22 mouse cellular contexts compared by ENCODE assay signal in the genomic region with DNA sequence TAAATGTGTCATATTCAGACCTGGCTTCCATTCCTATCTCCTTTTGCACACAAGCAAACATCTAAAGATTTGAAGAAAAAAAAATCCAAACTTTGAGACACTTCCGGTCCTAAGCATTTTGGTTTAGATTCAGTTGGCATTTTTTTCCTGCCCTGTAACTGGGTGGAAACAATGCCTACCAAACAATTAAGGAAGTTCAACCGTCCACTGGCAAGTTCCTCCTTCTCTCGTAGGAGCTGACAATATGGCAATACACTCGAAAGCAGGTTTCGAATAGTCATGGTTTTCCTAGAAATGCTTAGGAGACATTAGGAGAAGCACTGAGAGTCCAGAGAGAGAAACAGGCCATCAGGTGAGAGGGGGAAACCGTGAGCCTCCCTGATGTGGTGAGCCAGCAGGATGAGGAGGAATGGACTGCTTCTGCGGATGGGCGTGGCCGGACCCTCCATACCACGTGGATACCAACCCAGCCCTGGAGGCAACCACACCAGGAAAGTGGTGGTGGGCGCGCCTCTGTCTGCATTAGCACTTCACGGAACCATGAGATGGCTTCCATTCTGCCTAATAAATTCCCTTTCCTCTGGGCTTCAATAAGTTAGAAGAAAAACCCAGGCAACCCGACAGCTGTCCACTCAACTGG. TPM values are rescaled to one million over a fixed set of nuclear protein-coding genes. Genes with fewer than 3 reads are reported as not detected.
DNase-seq lines count a peak whose midpoint lies in the region; ATAC-seq and TF ChIP-seq lines count a peak whose summit lies in the region.
"Had no signal": no experiment of that assay in that cellular context is flagged by ENCODE, and none has a peak within 500 bp of the region (broad histone marks: within the 10 kb centered on the region; RNA-seq: fewer than 3 reads in every experiment).

No protein-coding gene starts in this region.

- intact Hi-C loops in heart, postnatal 36 days (cut with DNase I), result no loop called here

- H3K27ac ChIP-seq in ES-E14 (ENCODE audit: insufficient read depth, low read depth, low read length, poor library complexity, severe bottlenecking), result peak overlapping the region; percentile 6; the same call in 1 of the 2 replicates
- H3K27ac ChIP-seq in liver, embryonic 11.5 days (ENCODE audit: low read depth, low read length), result no peak overlapping the region
- H3K27ac ChIP-seq: forebrain, embryonic 10.5 days; limb, embryonic 15.5 days; midbrain, embryonic 13.5 days; neural tube, embryonic 15.5 days had no signal

- no peaks in the 10 kb centered on the region for H3K27me3 ChIP-seq in liver, embryonic 11.5 days (replicated peaks; ENCODE audit: control insufficient read depth, insufficient read depth, low read length)
- H3K27me3 ChIP-seq: CH12.LX; limb, embryonic 15.5 days; midbrain, embryonic 13.5 days; neural tube, embryonic 15.5 days had no signal

- no peaks in the 10 kb centered on the region for H3K36me3 ChIP-seq in ES-E14 (ENCODE audit: control insufficient read depth, insufficient read depth, low read length, poor library complexity, severe bottlenecking)
- H3K36me3 ChIP-seq in liver, embryonic 11.5 days (ENCODE audit: control insufficient read depth, insufficient read depth, low read length), result no peaks in the 10 kb centered on the region
- H3K36me3 ChIP-seq: neural tube, embryonic 15.5 days had no signal

- no peak for ATAC-seq in liver, embryonic 11.5 days (replicated peaks; ENCODE audit: low FRiP score)
- ATAC-seq in megakaryocyte, adult 5-6 weeks (ENCODE audit: poor library complexity, severe bottlenecking), result peak; percentile 88
- ATAC-seq in inflammation-experienced regulatory T-cells, adult 6 months, result no peak
- ATAC-seq: hindbrain, embryonic 16.5 days; midbrain, embryonic 13.5 days had no signal

- H3K4me3 ChIP-seq in ES-E14 (ENCODE audit: insufficient read depth in 1 of 2, low read depth in 1 of 2, low read length in 2 of 2, poor library complexity in 1 of 2, severe bottlenecking in 1 of 2), result no peak overlapping the region
- no peak overlapping the region for H3K4me3 ChIP-seq in liver, embryonic 11.5 days (ENCODE audit: low read depth, low read length)
- H3K4me3 ChIP-seq: forebrain, embryonic 10.5 days; limb, embryonic 15.5 days; midbrain, embryonic 13.5 days; myocyte; neural tube, embryonic 15.5 days had no signal

- H3K4me2 ChIP-seq in liver, embryonic 11.5 days, result peak overlapping the region; percentile 28; the same call in 1 of the 2 replicates
- H3K4me2 ChIP-seq: limb, embryonic 15.5 days; midbrain, embryonic 13.5 days; neural tube, embryonic 15.5 days had no signal

- 53% methylated on average over 14 of the region's 14 CpGs for WGBS in liver, embryonic 11.5 days

- H3K4me1 ChIP-seq in ES-E14 (ENCODE audit: control insufficient read depth in 2 of 2, insufficient read depth in 2 of 2, low read length in 2 of 2, poor library complexity in 1 of 2), result peaks cover 2 to 11% of the 10 kb centered on the region in 2 experiments; a peak in 3 of 4 replicates
- peaks cover 7% of the 10 kb centered on the region; the same call in 1 of the 2 replicates for H3K4me1 ChIP-seq in liver, embryonic 11.5 days (replicated peaks; ENCODE audit: control insufficient read depth, insufficient read depth, low read length)

- in situ Hi-C loops in ES-E14 (cut with MboI; ENCODE audit: low sequenced_read_pairs in 2 of 2, unreplicated experiment in 2 of 2), result no loop called here

- peak; percentile 94 for DNase-seq in heart, adult 11 months
- DNase-seq in heart, postnatal 36 days, result no peak
- no peak for DNase-seq in ES-E14 (ENCODE audit: low read depth, low spot score)
- no peak for DNase-seq in liver, embryonic 11.5 days (ENCODE audit: low spot score)
- no peak for DNase-seq in cerebellum, postnatal 36 days
- DNase-seq in kidney, postnatal 36 days, result no peak
- DNase-seq: adrenal gland, postnatal 14 days; cerebellum, adult 2 months; gastrocnemius, postnatal 36 days; kidney, adult 2 months; kidney, postnatal 14 days; lung, postnatal 14 days; thymus, adult 18-20 months had no signal

- H3K9ac ChIP-seq in ES-E14 (ENCODE audit: insufficient read depth, low read depth, low read length, poor library complexity, severe bottlenecking), result no peak overlapping the region
- no peak overlapping the region for H3K9ac ChIP-seq in liver, embryonic 11.5 days (ENCODE audit: low read depth, low read length)
- H3K9ac ChIP-seq: limb, embryonic 15.5 days; midbrain, embryonic 13.5 days; neural tube, embryonic 15.5 days had no signal

- no peaks in the 10 kb centered on the region for H3K9me3 ChIP-seq in ES-E14 (ENCODE audit: control insufficient read depth, insufficient read depth, low read depth, low read length)
- H3K9me3 ChIP-seq in liver, embryonic 11.5 days (ENCODE audit: control insufficient read depth, low read length), result no peaks in the 10 kb centered on the region
- H3K9me3 ChIP-seq: limb, embryonic 15.5 days; midbrain, embryonic 13.5 days; neural tube, embryonic 15.5 days had no signal

TF ChIP-seq in ES-E14, 5 proteins besides CTCF, POLR2A, EP300 and RAD21:
- TF ChIP-seq ZNF384 (IDR thresholded peaks at IDR 0.05; ENCODE audit: low read depth, low read length), result no peak
- no peak for TF ChIP-seq HCFC1 (IDR thresholded peaks at IDR 0.05; ENCODE audit: borderline replicate concordance, insufficient read depth, low read length)
- no peak for TF ChIP-seq CHD2 (IDR thresholded peaks at IDR 0.05; ENCODE audit: low read depth, low read length)
- no peak for TF ChIP-seq ZC3H11A (IDR thresholded peaks at IDR 0.05; ENCODE audit: borderline replicate concordance, low read depth, low read length)
- no peak for TF ChIP-seq MAFK (IDR thresholded peaks at IDR 0.05; ENCODE audit: insufficient read depth, low read depth, low read length)
TF ChIP-seq in ES-E14: peak in this region for 0.

RNA-seq across cellular contexts. Expression of a gene that starts 24.6 kb away (rescaled TPM):
- total RNA-seq in heart, postnatal 36 days (2021), result 100 to 1,000 TPM; 109 to 112 TPM
- 23.6 and 27.4 TPM in 2 replicates for total RNA-seq in ES-E14 (2012; rRNA removed)
- polyA plus RNA-seq in liver, embryonic 11.5 days (2014; fragmentation: Nextera tagmentation; extraction: Ambion mirVana), result 9.3 and 13.8 TPM in 2 replicates
- total RNA-seq in megakaryocyte, adult 5-6 weeks (2015), result 21.2 and 25.8 TPM in 2 replicates
- total RNA-seq in megakaryocyte, adult 5-6 weeks (2017), result 46.9 and 47.5 TPM in 2 replicates
- 1 to 10 TPM; 4.1 to 9.6 (median 6.5) TPM for polyA plus RNA-seq in inflammation-experienced regulatory T-cells, adult 6 months (2017; shearing (Covaris generic))
- total RNA-seq: CH12.LX had no signal
